Mouse (Mus musculus) embryonic facial prominence, embryonic 13.5 days (tissue): Measurements from ENCODE around the gene Qrich2. TPM values are rescaled to one million over a fixed set of nuclear protein-coding genes. Genes with fewer than 3 reads are reported as not detected.

Source experiments
- ATAC-seq: fragments of 200-750 bp; cut with Nextera tagmentation; 2 replicates; pipeline ENCODE4 v1.8.0; 2017; ENCODE audit warnings: low read depth; ENCODE audit not compliant: insufficient number of reproducible peaks, insufficient read depth, low FRiP score, low TSS enrichment
- H3K27ac ChIP-seq: fragments of 300-500 bp; sonication (generic); 2 replicates; pipeline ENCODE4 v1.5.1; 2015; ENCODE audit warnings: moderate library complexity, mild to moderate bottlenecking, inconsistent platforms
- H3K27me3 ChIP-seq: fragments of 300-500 bp; sonication (generic); 2 replicates; pipeline ENCODE4 v1.6.1; 2015; ENCODE audit warnings: mild to moderate bottlenecking, inconsistent platforms
- H3K36me3 ChIP-seq: fragments of 300-500 bp; sonication (generic); 2 replicates; pipeline ENCODE4 v1.6.1; 2015; ENCODE audit warnings: mild to moderate bottlenecking, inconsistent platforms
- H3K4me1 ChIP-seq: fragments of 300-500 bp; sonication (generic); 2 replicates; pipeline ENCODE4 v1.6.1; 2015; ENCODE audit warnings: inconsistent platforms
- H3K4me2 ChIP-seq: fragments of 300-500 bp; sonication (generic); 2 replicates; pipeline ENCODE4 v1.6.1; 2015; ENCODE audit warnings: moderate library complexity, mild to moderate bottlenecking, inconsistent platforms
- H3K4me3 ChIP-seq: fragments of 300-500 bp; sonication (generic); 2 replicates; pipeline ENCODE4 v1.5.1; 2015; ENCODE audit warnings: mild to moderate bottlenecking, inconsistent platforms
- H3K9ac ChIP-seq: fragments of 300-500 bp; sonication (generic); 2 replicates; pipeline ENCODE4 v1.6.1; 2015; ENCODE audit warnings: mild to moderate bottlenecking, inconsistent platforms
- H3K9me3 ChIP-seq: fragments of 300-500 bp; sonication (generic); 2 replicates; pipeline ENCODE4 v1.6.1; 2016; ENCODE audit warnings: inconsistent platforms
- WGBS: fragments of 180-500 bp; shearing (Covaris S2); methylation state at CpG from one replicate; pipeline ENCODE4 v1.1.7; 2015; ENCODE audit warnings: mixed read lengths; 5-methylcytosine and 5-hydroxymethylcytosine counted together
- polyA plus RNA-seq: library from polyadenylated mRNA; unstranded; fragments of >200 nt; fragmentation: Nextera tagmentation; extraction: Ambion mirVana; gene quantifications from 2 replicates; pipeline ENCODE4 v1.2.1, GENCODE M21; 2015

Qrich2 gene
- polyA plus RNA-seq, 1 experiment from 2014 or later = 0.55 TPM

DNA sequence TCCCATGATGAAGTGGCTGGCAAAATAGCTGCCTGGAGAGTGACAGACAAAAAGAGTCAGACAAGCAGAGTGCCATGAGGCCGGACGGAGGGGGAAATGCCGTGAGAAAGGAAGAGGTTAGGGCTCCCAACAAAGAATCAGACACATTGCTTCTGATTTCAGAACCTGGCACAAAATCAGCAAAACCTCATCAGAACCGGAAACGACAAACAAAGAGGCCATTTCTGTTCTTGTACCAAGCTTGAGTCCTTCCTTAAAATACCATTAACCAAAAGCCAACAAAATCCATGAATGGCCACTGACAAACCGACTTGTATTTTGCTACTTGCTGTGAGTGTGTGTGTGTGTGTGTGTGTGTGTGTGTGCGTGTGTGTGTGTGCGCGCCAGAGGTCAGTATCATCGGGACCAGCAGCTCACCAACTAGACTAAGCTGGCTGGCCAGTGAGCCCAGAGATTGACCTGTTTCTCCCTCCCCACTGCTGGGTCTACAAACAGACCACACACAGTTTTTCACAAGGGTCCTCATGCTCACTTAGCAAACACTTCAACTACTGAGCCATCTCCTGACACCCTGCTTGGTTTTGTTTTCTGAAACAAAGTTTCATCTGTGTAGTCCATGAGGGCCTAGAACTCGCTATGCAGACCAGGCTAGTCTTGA, 69.6 kb downstream of the Qrich2 start:
- 90% methylated on average over 11 of the region's 11 CpGs for WGBS
- peaks cover 7% of the 10 kb centered on the region; the same call in 1 of the 2 replicates for H3K4me1 ChIP-seq
- no peaks in the 10 kb centered on the region for H3K9me3 ChIP-seq
- peaks cover 15% of the 10 kb centered on the region for H3K36me3 ChIP-seq
- H3K9ac ChIP-seq = peak overlapping the region; percentile 11; the same call in 1 of the 2 replicates
- no peak overlapping the region for H3K4me2 ChIP-seq
- H3K4me3 ChIP-seq = no peak overlapping the region
- ATAC-seq = no peak
- H3K27me3 ChIP-seq = no peaks in the 10 kb centered on the region
- H3K27ac ChIP-seq = no peak overlapping the region

DNA sequence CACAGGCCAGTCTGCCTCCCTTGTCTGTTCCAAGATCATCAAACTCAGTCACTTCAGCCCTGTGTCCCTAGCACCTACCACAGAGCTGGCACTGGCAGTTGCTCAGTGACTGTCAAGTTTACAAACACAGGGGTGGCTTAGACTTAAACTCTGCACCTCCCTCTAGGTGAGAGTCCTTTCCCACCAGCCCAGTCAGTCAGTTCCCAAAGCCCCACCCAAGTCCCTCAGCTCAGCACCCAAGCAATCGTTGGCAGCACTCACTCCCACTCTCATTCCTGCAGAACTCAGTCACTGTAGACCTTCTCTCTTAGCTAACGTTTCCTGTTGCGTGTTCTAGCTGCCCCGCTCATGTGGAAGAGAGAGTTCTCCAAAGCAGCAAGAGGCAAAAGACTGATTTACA, 71.3 kb downstream of the Qrich2 start:
- no peak for ATAC-seq
- Histone ChIP-seq H3K4me2 (0 out of 2 replicates have a peak overlapping the region, but pooled peaks have one; percentile 1), H3K27ac (no peak overlapping the region), H3K27me3 (no peaks in the 10 kb centered on the region), H3K36me3 (peaks cover 15% of the 10 kb centered on the region), H3K4me3 (no peak overlapping the region), H3K9me3 (no peaks in the 10 kb centered on the region), H3K9ac (no peak overlapping the region), H3K4me1 (peaks cover 7% of the 10 kb centered on the region; the same call in 1 of the 2 replicates)
- 88% methylated on average over 4 of the region's 4 CpGs for WGBS

Other genes starting within 250 kb of the Qrich2 start
- 4.8 and 5.1 TPM in 2 replicates for gene Evpl, start 228.2 kb downstream of the Qrich2 start, polyA plus RNA-seq
- 95.2 and 97.5 TPM in 2 replicates for gene Srp68, start 192.0 kb downstream of the Qrich2 start, polyA plus RNA-seq
- 0.18 TPM in 1 of 2 replicates, not detected in the other for gene Galr2, start 185.3 kb downstream of the Qrich2 start, polyA plus RNA-seq
- gene Exoc7, start 159.0 kb downstream of the Qrich2 start, polyA plus RNA-seq = 71.7 and 79.4 TPM in 2 replicates
- gene Foxj1, start 130.8 kb downstream of the Qrich2 start, polyA plus RNA-seq = 0.80 and 1.4 TPM in 2 replicates
- 10.2 and 16.5 TPM in 2 replicates for gene Rnf157, start 53.2 kb downstream of the Qrich2 start, polyA plus RNA-seq
- 26.4 and 35.2 TPM in 2 replicates for gene Ubald2, start 32.1 kb downstream of the Qrich2 start, polyA plus RNA-seq
- 186 and 193 TPM in 2 replicates for gene Prpsap1, start 28.0 kb upstream of the Qrich2 start, polyA plus RNA-seq
- gene Sphk1, start 64.7 kb upstream of the Qrich2 start, polyA plus RNA-seq = 5.0 and 6.1 TPM in 2 replicates
- 9.7 and 11.5 TPM in 2 replicates for gene Ube2o, start 115.2 kb upstream of the Qrich2 start, polyA plus RNA-seq
- gene Aanat, start 120.2 kb upstream of the Qrich2 start, polyA plus RNA-seq = not detected in 2 replicates
- 4.2 and 4.3 TPM in 2 replicates for gene Rhbdf2, start 160.8 kb upstream of the Qrich2 start, polyA plus RNA-seq
- gene Prcd, start 187.3 kb upstream of the Qrich2 start, polyA plus RNA-seq = 0.69 and 0.80 TPM in 2 replicates
- gene Cygb, start 188.1 kb upstream of the Qrich2 start, polyA plus RNA-seq = 7.1 and 7.9 TPM in 2 replicates